Mouse (Mus musculus) urinary bladder, postnatal 0 days (tissue): ENCODE measurements around the gene Vmn1r231. TPM values are rescaled to one million over a fixed set of nuclear protein-coding genes. Genes with fewer than 3 reads are reported as not detected.

Source experiments
- polyA plus RNA-seq: library from polyadenylated mRNA; unstranded; fragments of >200 nt; fragmentation: Nextera tagmentation; extraction: Ambion mirVana; gene quantifications from 2 replicates; pipeline ENCODE4 v1.2.1, GENCODE M21; 2015

Vmn1r231 gene
- not detected in 2 replicates for polyA plus RNA-seq

DNA sequence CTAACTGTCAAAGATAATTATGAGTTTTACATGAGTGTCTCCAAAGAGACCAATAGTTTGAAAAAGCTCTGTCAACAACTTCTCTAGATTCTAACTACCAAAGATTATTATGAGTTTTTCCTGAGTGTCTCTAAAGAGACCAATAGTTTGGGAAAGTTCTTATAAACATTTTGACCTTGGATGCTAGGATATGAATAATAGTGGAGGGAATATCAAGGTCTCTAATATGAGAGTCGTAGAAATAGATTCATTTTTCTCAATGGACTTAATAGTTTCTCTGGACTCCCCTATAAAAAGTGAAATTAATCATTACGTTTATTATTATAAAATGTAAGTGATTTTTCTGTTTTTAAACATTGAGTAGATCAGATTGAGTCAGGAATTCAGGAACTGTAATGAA is at the start of gene Vmn1r231:
TSS of gene Vmn1r231 (minus strand) at position 101 of the 400 bp plus-strand sequence.

GRCm38 (mm10) chr17:20944985-20945891 is 40.3 kb upstream of the Vmn1r231 start, which contains the start of gene Ppp2r1a:
Gene Ppp2r1a (plus strand): TSS chr17:20945311.

GRCm38 (mm10) chr17:20919614-20920013 is 14.7 kb upstream of the Vmn1r231 start, which contains the start of gene Vmn1r232:
Gene Vmn1r232 (minus strand): TSS chr17:20919714.

DNA sequence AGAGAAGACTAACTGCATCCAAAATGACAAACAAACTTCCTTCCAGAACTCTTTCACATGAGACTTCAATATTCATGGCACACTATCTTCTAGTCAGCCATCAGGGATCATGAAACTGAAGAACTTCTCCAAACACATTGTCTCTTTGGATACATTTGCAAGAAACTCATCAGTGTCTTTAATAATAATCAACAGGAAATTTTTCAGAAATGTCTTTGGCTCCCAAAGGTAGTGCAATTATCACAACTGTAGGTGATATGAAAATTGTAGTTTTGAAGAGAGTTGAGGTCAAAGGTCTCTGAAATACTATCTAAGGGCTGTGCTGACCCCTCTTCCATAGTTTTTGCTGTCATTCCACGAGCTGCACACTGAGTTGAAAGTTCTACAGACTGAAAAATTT is 64.7 kb downstream of the Vmn1r231 start, which contains the start of gene Vmn1r230:
TSS of gene Vmn1r230 (plus strand) at position 301 of the 400 bp plus-strand sequence.

Other genes starting within 250 kb of the Vmn1r231 start
- not detected in 2 replicates for gene Vmn1r226, start 222.2 kb downstream of the Vmn1r231 start, polyA plus RNA-seq
- gene Vmn1r227, start 175.2 kb downstream of the Vmn1r231 start, polyA plus RNA-seq, result not detected in 2 replicates
- not detected in 2 replicates for gene Vmn1r228, start 118.9 kb downstream of the Vmn1r231 start, polyA plus RNA-seq
- not detected in 2 replicates for gene Vmn1r229, start 93.5 kb downstream of the Vmn1r231 start, polyA plus RNA-seq
- not detected in 2 replicates for gene Vmn1r230, start 64.6 kb downstream of the Vmn1r231 start, polyA plus RNA-seq
- not detected in 2 replicates for gene Vmn1r232, start 14.6 kb upstream of the Vmn1r231 start, polyA plus RNA-seq
- 227 and 248 TPM in 2 replicates for gene Ppp2r1a, start 40.2 kb upstream of the Vmn1r231 start, polyA plus RNA-seq
- gene Vmn1r233, start 91.4 kb upstream of the Vmn1r231 start, polyA plus RNA-seq, result not detected in 2 replicates
- gene Zfp160, start 103.8 kb upstream of the Vmn1r231 start, polyA plus RNA-seq, result 6.0 and 7.3 TPM in 2 replicates